Mouse (Mus musculus): ENCODE measurements around the gene 2010111I01Rik.

DNA sequence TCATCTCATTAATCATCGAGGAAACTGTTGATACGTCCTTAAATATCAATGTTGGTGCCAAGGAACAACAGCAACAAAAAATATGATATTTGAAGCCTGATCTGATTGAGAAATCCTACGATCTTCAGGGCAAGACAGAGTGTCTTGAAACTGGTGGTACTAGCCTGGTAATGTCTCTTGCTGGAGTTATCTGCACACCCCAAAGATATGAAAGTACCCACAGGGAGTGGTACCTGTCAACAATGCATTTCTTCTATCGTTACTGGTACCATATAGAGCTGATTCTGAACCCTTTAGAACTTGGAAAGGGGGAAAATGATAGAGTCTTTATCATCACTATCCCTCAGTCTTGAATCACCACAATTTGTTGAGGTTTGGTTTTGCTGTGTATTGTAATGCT lies 24.9 kb upstream of the 2010111I01Rik start:
- TF ChIP-seq CTCF (IDR thresholded peaks at IDR 0.05; ENCODE audit: control insufficient read depth, insufficient read depth, low read length) (no peak), POLR2A (IDR thresholded peaks at IDR 0.05; ENCODE audit: borderline replicate concordance, control insufficient read depth, low read depth, low read length) (no peak)
